Mouse (Mus musculus): ENCODE measurements around the gene Hey2. TPM values are rescaled to one million over a fixed set of nuclear protein-coding genes. Genes with fewer than 3 reads are reported as not detected.

Gene Hey2
- total and polyA plus RNA-seq, 2 experiments from 2014 or later, result 3.9 to 7.2 TPM

- ATAC-seq, result no peak
- Histone ChIP-seq H3K36me3 (ENCODE audit: insufficient read depth, low read length) (no peaks in the 10 kb centered on the region), H3K9me3 (ENCODE audit: low read length) (peaks cover 14% of the 10 kb centered on the region), H3K27me3 (ENCODE audit: insufficient read depth, low read length) (no peaks in the 10 kb centered on the region), H3K27ac (no peak overlapping the region), H3K4me1 (ENCODE audit: insufficient read depth, low read length) (no peaks in the 10 kb centered on the region), H3K4me3 (ENCODE audit: low read length) (no peak overlapping the region), H3K9ac (replicated peaks; ENCODE audit: low read length) (no peak overlapping the region), H3K4me2 (ENCODE audit: low read depth, low read length) (no peak overlapping the region)
- TF ChIP-seq CTCF (IDR thresholded peaks at IDR 0.05; ENCODE audit: low read depth), result no peak
- WGBS, result 92% methylated on average over 5 of the region's 5 CpGs
- DNase-seq (ENCODE audit: low spot score), result no peak
Observed at GRCm38 (mm10) chr10:30796469-30797261, 45.9 kb downstream of the Hey2 start.

GRCm38 (mm10) chr10:30791016-30791415, 51.6 kb downstream of the Hey2 start:
- Histone ChIP-seq H3K27me3 (ENCODE audit: insufficient read depth, low read length) (no peaks in the 10 kb centered on the region), H3K9ac (replicated peaks; ENCODE audit: low read length) (no peak overlapping the region), H3K36me3 (ENCODE audit: insufficient read depth, low read length) (no peaks in the 10 kb centered on the region), H3K4me1 (ENCODE audit: insufficient read depth, low read length) (no peaks in the 10 kb centered on the region), H3K4me2 (ENCODE audit: low read depth, low read length) (no peak overlapping the region), H3K27ac (no peak overlapping the region), H3K4me3 (ENCODE audit: low read length) (no peak overlapping the region), H3K9me3 (ENCODE audit: low read length) (peaks cover 12% of the 10 kb centered on the region)
- DNase-seq (ENCODE audit: low spot score) (no peak), ATAC-seq (no peak)
- WGBS, result 96% methylated on average over 3 of the region's 3 CpGs
- TF ChIP-seq CTCF (IDR thresholded peaks at IDR 0.05; ENCODE audit: low read depth), result no peak

DNA sequence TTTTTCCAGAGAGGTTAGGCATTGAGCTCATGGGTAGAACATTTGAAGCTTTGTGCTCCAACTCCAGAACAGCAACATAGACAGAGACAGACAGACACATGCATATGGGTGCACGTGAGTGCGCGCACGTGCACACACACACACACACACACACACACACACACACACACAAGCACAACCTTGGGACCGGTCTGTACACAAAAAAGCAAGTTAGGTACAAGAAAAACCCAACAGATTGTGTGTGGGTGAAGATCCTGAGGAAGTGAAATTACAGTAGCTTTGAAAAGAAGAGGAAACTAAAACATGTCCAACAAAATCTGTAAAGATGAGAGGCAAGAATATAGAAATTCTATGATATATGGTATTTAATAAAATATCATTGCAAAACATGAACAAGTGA, 53.1 kb downstream of the Hey2 start:
- TF ChIP-seq CTCF (IDR thresholded peaks at IDR 0.05; ENCODE audit: low read depth), result no peak
- Histone ChIP-seq H3K9me3 (ENCODE audit: low read length) (peaks cover 3% of the 10 kb centered on the region; the same call in 1 of the 2 replicates), H3K4me1 (ENCODE audit: insufficient read depth, low read length) (no peaks in the 10 kb centered on the region), H3K36me3 (ENCODE audit: insufficient read depth, low read length) (no peaks in the 10 kb centered on the region), H3K4me2 (ENCODE audit: low read depth, low read length) (no peak overlapping the region), H3K27ac (no peak overlapping the region), H3K9ac (replicated peaks; ENCODE audit: low read length) (no peak overlapping the region), H3K27me3 (ENCODE audit: insufficient read depth, low read length) (no peaks in the 10 kb centered on the region), H3K4me3 (ENCODE audit: low read length) (no peak overlapping the region)
- WGBS, result 92% methylated on average over 5 of the region's 5 CpGs
- ATAC-seq (no peak), DNase-seq (ENCODE audit: low spot score) (no peak)

DNA sequence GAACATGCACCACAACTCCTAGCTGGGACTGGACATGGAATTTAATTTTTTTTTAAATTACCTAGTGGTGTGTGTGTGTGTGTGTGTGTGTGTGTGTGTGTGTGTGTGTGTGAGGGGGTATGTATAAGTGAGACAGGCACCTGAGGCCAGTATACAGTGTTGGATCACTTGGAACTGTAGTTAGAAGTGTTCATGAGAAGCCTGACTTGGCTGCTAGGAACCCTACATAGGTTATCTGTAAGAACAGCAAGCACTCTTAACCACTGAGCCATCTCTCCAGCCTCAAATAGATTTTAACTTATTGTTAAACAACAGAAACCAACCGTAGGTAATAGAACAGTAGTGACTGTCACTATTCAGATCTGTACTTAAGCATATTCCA, 54.3 kb downstream of the Hey2 start:
- H3K4me2 ChIP-seq (ENCODE audit: low read depth, low read length), result no peak overlapping the region
- TF ChIP-seq CTCF (IDR thresholded peaks at IDR 0.05; ENCODE audit: low read depth), result no peak
- no peaks in the 10 kb centered on the region for H3K27me3 ChIP-seq (ENCODE audit: insufficient read depth, low read length)
- no peak overlapping the region for H3K4me3 ChIP-seq (ENCODE audit: low read length)
- no peaks in the 10 kb centered on the region for H3K4me1 ChIP-seq (ENCODE audit: insufficient read depth, low read length)
- WGBS, result 92% methylated on average over 1 of the region's 1 CpGs
- DNase-seq (ENCODE audit: low spot score) (no peak), ATAC-seq (no peak)
- no peak overlapping the region for H3K27ac ChIP-seq
- H3K36me3 ChIP-seq (ENCODE audit: insufficient read depth, low read length), result no peaks in the 10 kb centered on the region
- H3K9ac ChIP-seq (replicated peaks; ENCODE audit: low read length), result no peak overlapping the region
- H3K9me3 ChIP-seq (ENCODE audit: low read length), result no peaks in the 10 kb centered on the region; the same call in 1 of the 2 replicates

- ATAC-seq (no peak), DNase-seq (ENCODE audit: low spot score) (no peak)
- Histone ChIP-seq H3K4me3 (ENCODE audit: low read length) (no peak overlapping the region), H3K27me3 (ENCODE audit: insufficient read depth, low read length) (no peaks in the 10 kb centered on the region), H3K36me3 (ENCODE audit: insufficient read depth, low read length) (no peaks in the 10 kb centered on the region; the same call in 1 of the 2 replicates), H3K4me2 (ENCODE audit: low read depth, low read length) (no peak overlapping the region), H3K27ac (no peak overlapping the region), H3K9ac (replicated peaks; ENCODE audit: low read length) (no peak overlapping the region), H3K4me1 (ENCODE audit: insufficient read depth, low read length) (no peaks in the 10 kb centered on the region), H3K9me3 (ENCODE audit: low read length) (no peaks in the 10 kb centered on the region)
- WGBS, result 96% methylated on average over 3 of the region's 3 CpGs
- TF ChIP-seq CTCF (IDR thresholded peaks at IDR 0.05; ENCODE audit: low read depth), result no peak
Observed at GRCm38 (mm10) chr10:30787684-30788339, 54.8 kb downstream of the Hey2 start.

- ATAC-seq (no peak), DNase-seq (ENCODE audit: low spot score) (no peak)
- H3K27ac ChIP-seq, result no peak overlapping the region
- no peaks in the 10 kb centered on the region; the same call in 1 of the 2 replicates for H3K36me3 ChIP-seq (ENCODE audit: insufficient read depth, low read length)
- WGBS, result 88% methylated on average over 5 of the region's 5 CpGs
- no peak overlapping the region for H3K4me2 ChIP-seq (ENCODE audit: low read depth, low read length)
- H3K9me3 ChIP-seq (ENCODE audit: low read length), result no peaks in the 10 kb centered on the region
- no peak overlapping the region for H3K9ac ChIP-seq (replicated peaks; ENCODE audit: low read length)
- no peak for TF ChIP-seq CTCF (IDR thresholded peaks at IDR 0.05; ENCODE audit: low read depth)
- H3K4me3 ChIP-seq (ENCODE audit: low read length), result no peak overlapping the region
- no peaks in the 10 kb centered on the region for H3K27me3 ChIP-seq (ENCODE audit: insufficient read depth, low read length)
- no peaks in the 10 kb centered on the region for H3K4me1 ChIP-seq (ENCODE audit: insufficient read depth, low read length)
Observed at GRCm38 (mm10) chr10:30786103-30786754, 56.4 kb downstream of the Hey2 start.

Other genes with a start within 250 kb of the Hey2 start
- 4.5 and 4.9 TPM in 2 replicates for gene Trmt11, start 242.1 kb downstream of the Hey2 start, total RNA-seq (2014; rRNA removed)
- 16.7 and 20.0 TPM in 2 replicates for gene Trmt11, start 242.1 kb downstream of the Hey2 start, polyA plus RNA-seq (2015; fragmentation: Nextera tagmentation; extraction: Ambion mirVana)
- gene Hint3, start 213.2 kb downstream of the Hey2 start, total RNA-seq (2014; rRNA removed), result 19.9 and 24.4 TPM in 2 replicates
- 15.9 and 16.4 TPM in 2 replicates for gene Hint3, start 213.2 kb downstream of the Hey2 start, polyA plus RNA-seq (2015; fragmentation: Nextera tagmentation; extraction: Ambion mirVana)
- 19.8 and 26.5 TPM in 2 replicates for gene Ncoa7, start 39.5 kb downstream of the Hey2 start, total RNA-seq (2014; rRNA removed)
- gene Ncoa7, start 39.5 kb downstream of the Hey2 start, polyA plus RNA-seq (2015; fragmentation: Nextera tagmentation; extraction: Ambion mirVana), result 23.4 and 24.4 TPM in 2 replicates